Mouse (Mus musculus) Muller cell, postnatal 12 days (primary cell): Measurements from ENCODE around the gene Brinp2.
A peak's percentile ranks its signal among the peaks of the same experiment; 100 is the strongest.

Source experiments
- DNase-seq: peaks from one replicate; pipeline ENCODE4 v3.0.0-alpha.2; 2015; ENCODE audit errors: inconsistent ontology term

The Brinp2 gene

DNA sequence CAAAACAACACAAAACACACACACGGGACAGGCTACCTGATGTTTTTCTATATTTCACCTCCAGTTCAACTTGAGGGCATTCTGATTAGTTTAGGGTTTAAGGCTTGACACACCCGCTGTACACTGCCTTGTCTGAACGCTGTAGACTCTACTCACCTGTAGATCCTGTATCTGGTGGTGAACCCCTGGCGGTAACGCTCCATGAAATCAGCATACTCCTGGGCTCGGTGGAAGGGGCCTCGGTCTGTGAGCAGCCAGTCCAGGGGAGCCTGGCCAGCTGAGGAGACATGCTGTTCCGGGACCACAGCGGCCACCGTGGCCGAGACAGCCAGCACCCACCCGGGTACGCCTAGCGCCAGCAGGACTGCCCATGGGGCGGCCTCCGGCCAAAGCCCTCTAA lies 60.9 kb downstream of the Brinp2 start:
- no peak for DNase-seq

DNA sequence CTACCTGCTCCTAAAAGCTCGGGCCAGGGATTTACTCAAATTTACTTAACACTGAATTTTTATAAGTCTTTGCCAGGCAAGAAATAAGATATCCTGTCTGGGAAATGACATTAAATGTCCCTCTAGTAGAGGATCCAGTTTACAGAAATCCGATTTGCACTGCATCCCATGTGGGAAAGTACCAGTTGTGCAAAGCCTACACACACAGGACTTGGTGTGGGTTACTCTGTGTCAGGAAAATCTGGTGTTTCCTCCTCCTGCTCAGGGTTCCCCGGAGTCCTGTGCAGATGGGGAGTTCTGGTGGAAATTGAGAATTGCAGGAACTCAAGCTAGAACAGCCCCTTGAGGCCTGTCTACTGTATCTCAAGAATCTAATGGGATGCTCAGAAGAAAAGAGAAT lies 70.9 kb downstream of the Brinp2 start:
- no peak for DNase-seq

DNA sequence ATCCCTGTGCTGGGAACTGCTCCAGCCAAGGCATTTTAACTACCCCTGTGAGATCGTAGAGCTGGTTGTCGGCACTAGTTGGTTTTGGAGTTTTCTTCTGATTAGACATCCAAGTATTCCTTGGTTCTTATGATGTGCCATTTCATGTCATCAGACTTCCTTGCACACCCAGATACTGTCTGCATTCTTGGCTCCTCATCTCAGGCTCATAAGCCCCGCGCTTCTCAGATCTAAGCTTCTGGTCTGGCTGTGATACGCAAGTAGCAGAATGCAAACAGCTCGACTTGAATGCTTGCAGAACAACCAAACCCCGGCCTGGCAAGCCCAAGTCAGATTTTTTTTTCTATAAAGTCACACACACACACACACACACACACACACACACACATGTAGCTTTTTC lies 72.3 kb downstream of the Brinp2 start:
- no peak for DNase-seq

DNA sequence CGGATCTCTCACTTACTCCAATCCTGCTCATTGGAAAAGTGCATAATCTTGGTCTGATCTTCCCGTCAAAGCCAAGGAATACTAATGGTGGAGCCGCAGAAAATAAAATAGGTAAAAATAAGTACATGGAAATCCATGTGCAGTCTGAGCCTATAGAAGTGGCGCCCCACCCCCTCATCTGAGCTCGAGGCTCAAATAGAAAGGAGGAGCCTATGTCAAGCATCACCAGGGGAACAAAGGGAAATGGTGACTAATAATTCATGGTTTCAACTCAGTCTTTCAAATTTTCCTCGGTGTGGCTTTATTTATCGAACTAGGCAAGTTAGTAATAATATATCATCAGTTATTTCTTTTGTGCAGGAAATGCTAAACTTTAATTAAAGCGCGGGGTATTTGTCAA lies 84.1 kb downstream of the Brinp2 start:
- no peak for DNase-seq

DNA sequence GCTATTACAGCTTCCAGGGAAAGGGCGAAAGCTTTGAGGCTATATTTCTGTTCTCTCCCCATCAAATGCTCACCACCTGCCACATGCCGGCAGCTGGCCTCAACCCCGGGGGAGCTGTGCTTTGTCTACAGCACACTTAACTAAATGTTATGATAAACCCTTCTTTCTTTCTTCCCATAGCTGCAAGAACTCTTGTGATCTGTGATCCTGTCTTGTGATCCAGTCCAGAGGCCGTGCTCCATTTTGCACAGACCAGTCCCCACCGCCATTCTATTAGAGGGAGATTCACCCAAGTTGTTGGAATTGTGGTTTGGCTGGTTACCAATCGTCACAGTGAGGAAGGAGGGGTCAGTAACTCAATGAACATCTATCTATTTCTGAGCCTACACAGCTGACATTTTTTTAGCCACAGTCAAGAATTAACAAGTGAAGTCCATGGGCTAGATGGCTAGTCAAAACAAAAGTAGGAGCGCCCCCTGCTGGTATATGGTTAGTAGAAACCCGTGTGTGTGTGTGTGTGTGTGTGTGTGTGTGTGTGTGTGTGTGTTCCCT lies 89.0 kb downstream of the Brinp2 start:
- DNase-seq, result peak; percentile 76

DNA sequence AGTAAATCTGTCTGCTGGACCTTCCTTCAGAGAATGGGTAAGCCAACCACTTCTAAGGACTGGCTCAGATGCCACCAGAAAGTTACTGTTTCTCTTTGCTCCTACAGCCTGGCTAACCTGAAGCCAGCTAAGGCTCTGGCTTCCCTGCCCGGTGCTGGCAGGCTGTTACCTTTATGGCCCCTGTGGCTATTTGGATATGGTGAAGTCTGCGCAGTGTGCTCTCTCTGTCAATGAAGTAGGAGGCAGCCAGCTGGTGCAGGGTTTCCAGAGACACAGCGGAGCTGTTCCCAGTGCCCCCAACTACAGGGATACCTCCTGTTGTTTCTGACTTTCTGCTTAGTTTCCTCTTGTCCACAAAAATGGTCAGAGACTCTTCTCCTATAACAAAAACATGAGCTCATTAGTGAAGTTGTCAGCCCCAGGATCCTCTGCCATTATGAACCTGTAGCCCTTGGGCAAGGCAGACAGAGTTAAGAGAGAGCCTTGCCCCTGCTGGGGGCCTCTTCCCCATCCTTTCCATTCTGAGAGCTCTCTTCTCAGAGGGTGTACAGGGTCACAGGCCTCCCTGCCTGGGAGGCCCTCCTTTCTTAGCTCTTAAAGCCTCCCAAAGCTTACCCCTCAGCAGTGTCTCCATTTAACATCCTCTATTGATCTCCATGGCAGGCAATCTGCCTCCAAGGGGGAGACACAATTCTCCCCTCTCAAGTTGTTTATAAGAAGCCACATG lies 89.7 kb downstream of the Brinp2 start:
- DNase-seq, result no peak

DNA sequence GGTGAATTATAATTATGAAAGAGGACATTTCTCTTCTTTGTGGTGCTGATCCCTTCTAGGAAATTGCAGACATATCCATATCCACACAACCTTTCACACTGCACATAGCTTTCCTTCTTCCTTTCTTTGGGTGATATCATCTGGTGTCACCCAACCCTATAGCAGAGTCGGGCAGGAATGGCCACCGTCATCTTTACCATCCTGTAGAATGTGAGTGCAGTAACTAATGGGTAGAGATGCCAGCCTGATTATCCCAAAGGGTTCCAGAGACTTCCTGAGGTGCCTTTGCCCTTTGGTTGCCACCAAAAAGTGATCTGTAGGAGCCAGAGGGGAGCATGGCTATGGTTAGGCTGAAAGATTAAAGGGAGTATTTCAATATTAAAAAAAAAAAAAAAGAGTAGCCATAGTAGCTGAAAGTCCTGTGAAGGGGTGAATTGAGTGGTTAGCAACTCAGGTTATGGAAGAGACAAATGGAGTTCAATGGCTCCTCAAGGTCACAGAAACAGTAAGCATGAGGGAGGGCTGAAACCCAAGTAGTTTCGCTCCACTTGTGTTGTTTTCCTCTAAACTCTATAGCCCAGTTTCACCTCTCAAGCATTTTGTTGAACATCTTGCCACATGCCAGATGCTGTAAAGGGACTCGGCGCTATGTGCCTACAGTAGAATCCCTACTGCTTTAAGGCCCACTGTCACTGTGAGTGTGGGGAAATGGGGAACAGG lies 96.5 kb downstream of the Brinp2 start:
- DNase-seq, result no peak

DNA sequence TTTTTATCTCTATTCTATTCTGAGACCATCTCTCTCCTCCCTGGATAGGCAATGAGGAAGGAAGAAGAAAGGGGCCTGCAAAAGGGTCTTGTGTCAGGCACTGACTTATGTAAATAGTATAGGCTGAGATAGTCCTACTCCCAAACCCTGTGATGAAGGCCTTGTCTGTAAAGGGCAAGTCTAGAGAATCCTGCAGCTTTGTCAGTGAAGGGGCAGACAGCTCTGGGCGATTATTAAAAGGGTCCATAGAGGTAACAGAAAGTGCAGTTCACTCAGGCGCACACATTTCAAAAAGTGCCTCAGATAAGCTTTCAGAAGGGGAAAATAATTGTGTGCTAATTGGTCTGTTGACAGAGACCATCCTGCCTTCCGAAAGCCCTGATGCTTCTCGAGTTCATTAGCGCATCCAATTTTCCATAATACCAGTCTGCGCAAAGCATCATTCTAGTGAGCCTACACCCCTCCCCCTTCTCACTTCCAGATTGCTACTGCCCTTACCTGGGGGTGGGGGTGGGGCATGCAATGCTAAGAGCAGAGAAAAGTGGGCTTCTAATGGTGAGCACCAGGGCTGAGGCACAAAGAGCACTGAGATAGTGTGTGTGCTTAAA lies 97.3 kb downstream of the Brinp2 start:
- no peak for DNase-seq

DNA sequence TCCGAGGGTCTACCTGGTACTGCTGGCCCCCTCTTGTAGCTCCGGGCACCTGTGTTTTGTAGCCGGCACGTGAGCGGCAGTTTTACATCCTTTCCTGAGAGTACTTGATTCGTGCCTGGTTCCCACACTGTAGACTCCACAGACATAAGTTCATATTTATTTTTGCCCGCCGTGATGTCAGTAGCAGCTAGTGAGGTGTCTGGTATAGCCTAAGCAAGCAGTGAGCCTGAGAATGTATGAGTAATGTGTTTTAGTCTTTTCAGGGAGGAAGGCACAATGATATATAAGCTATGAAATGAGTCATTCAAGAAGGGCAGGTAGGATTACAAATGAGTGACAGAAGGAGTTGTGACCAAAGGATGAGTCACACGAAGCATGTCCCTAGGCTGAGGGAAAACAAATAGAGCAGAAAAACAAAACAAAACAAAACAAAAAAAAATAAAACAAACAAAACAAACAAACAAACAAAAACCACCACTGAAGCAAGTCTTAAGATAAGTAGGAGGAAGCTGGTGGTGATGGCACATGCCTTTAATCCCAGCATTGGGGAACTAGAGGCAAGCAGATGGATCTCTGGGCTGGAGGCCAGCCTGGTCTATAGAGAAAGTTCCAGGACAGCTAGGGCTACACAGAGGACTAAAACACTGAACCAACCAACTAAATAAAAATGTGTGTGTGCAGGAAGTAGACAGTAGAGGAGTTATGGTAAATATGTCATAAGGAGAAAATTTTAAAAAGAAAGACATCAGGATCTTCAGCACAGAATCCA lies 100.0 kb downstream of the Brinp2 start:
- DNase-seq, result no peak

DNA sequence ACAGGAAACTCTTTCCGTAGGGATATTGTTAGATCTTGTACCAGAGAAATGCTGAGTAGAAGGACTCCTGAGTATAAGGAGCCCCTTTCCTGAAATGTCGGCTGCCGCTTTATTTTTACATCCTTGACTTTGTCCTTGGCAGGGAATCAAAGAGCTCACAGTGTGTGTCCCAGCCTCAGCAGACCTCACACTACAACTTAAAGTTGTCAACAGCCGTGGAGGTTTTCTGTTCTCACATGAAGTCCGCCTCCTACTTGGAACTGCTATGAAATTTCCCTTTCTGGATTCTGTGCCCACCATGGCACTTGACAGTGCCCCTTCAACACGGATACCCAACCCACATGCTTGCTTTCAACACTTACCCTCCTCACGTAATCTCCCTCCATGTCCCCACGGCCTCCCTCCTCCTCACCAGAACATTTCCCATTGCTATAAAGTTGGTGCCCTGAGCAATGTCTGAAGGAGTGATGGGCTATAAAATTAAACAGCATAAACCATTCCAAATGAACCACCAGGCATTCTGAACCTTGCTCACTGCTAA lies 103.4 kb downstream of the Brinp2 start:
- DNase-seq, result no peak

DNA sequence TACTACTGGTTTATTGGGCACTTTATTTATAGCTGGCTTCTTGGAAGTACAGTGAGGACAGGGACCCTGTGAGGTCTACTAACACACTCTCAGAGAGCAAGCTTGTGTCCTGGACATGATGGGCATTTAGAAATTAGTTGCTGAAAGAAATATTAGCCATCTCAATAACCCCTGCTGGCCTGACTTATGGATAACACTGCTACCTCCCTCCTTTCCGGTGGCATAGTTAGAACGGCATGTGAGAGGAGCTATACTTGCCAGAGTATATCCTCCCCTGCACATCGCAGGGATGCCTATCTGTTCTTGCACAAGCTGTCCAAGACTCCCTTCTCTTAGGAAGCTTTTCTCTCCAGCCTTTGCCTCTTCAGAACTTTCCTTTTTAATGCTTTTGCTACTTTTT lies 107.9 kb downstream of the Brinp2 start:
- DNase-seq, result no peak

DNA sequence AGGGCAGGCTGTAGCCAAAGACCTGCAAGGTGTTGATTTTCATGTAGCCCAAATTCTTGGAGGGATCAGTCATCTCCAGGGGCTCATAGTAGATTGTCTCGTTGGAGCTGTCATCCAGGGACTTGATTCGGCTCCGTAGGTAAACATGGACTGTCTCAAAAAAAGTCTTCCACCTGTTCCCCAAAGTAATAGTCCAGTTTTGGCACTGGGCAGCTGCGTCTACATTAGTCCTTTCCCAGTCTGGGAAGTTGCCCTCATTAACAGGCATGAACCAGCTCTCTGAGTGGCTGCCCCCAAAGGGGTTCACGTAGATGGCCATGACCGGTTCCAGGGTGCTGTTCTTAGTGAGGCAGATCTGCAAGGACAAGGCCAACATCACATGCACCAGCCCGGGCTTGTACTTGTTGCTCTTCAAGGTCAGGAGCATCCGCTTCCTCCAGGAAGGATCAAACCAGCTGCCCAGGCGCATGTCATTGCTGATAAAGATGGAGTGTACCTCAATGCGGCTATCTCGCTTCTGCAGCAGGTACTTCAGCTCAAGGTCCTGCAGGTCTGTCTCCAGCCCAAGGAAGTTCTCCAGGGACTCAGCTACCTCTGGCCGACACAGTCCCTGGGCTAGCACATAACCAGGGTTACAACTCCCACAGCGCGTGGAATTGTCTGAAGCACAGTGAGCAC lies 109.5 kb downstream of the Brinp2 start:
- no peak for DNase-seq

DNA sequence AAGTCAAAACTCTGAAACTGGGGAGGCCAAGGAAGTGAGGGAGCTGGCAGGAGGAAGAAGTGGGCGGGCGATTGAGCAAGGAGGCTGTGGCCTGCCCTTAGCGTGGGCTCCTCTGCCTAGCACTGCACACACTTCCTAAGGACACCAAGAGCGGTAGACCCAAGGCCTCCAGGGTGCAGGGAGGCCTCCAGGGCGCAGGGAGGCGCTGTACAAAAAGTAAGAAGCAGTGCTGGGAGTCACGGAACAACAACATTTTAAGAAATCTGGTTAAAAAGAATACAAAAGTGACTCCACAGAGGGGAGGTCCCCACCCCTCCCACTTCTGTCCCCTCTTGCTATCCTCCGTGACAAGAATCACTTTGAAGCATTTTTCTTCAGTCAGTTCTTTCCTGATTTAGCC lies 110.6 kb downstream of the Brinp2 start:
- DNase-seq, result no peak

DNA sequence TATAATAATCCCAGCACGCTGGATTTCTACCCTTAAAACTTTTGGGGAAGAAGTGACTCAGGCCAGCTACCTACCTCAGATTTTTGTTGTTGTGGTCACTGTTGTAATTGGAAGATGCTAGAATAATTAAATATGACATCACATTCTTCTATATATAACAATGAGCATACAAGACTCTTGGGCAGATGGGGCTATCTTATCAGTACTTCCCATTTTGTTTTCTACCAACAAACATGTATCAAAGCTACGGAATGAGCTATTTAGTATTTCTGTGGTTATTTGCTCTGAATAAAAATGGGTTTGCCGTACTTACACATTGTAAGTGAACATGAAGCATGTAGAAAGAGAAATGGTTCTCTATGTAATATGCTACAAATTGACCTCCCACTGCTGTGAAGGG lies 112.1 kb downstream of the Brinp2 start:
- DNase-seq, result no peak

DNA sequence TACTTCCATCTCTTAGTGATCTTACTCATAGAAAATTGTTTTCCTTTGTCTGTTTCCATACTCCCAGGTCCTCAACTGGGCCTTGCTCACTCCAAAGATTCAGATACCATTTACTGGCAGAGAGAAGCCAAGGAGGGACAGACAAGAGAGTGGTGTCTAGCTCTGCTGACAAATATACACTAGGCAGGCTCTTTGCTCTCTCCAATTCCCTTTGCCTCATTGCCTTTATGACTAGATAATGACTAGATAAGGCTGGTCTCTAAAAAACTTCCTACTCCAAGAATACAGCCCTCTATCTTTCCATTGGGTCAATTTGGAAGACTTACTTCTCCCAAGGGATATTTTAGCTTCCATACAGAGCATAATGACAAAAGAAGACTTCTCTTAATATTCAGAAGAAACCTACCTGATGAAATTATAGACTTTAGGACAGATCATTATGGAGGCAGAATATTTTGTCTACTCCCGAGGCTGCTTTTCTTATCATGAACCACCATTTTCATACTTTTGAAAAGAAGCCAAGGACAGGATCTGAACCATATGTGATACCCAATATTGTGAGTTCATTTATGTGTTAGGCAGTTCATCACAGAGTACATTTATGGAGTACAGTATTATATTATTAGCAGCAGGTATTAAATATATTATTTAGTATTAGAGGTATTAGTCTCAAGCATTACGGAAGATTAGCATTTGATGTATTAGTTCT lies 114.1 kb downstream of the Brinp2 start:
- no peak for DNase-seq

DNA sequence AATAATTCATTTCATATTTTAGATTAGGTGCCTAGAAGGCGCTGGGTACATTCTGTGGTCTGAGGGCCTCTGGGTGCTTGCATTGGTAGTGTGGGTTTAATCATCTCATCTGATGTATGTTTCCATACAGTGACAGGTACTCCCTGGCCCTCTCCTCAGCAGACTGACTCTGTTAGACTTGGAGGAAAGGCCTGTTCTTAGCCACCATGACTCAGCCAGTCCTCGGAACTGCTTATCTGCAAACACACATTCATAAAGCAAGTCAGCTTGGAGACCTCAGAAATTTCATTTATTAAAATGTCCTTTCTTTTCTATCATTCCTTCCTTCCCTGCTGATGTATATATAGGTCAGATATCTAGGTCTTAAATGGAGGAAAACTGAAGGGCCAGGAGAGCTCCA lies 116.3 kb downstream of the Brinp2 start:
- DNase-seq, result no peak

DNA sequence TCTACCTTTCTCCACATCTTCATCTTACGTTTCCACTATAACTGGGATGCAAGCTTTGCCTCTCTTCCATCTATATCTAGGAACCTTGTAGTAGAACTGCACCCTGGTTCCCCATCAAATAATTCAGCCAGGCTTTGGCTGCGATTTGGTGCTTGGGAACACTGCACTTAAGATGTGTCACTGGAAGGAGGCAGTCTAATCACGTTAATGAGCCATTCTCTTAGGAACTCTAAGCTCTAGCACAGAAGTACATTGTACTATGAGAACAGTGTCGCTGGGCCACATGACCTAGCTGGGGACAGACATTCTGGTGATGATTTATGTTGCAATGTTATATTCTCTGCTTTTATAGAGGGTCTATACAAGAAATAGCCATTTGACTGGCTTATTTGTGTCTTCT lies 117.4 kb downstream of the Brinp2 start:
- no peak for DNase-seq

DNA sequence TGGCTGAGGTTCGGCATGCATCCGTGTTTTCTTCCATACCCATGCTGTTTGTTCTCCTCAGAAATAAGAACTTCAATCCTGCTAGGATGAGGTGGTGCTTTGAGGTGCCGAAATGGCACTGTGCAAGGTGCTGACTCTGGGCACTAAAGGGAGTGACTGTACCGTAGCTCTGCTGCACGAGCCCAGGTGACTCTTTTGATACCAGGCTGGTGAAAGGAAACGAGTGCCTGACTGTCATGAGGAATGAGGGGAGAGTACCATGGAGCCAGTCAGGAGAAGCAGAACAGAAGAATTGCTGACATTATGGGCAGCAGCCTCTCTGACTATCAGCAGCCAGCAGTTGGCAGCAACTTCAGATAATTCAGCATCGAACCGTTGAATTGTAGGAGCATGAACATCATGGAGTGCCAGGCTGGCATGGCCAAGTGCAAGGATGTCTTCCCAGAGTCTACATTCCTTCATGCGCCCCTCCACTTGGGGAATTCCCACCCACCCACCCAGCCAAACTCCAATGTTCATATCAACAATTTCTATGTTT lies 127.4 kb downstream of the Brinp2 start:
- DNase-seq, result no peak

DNA sequence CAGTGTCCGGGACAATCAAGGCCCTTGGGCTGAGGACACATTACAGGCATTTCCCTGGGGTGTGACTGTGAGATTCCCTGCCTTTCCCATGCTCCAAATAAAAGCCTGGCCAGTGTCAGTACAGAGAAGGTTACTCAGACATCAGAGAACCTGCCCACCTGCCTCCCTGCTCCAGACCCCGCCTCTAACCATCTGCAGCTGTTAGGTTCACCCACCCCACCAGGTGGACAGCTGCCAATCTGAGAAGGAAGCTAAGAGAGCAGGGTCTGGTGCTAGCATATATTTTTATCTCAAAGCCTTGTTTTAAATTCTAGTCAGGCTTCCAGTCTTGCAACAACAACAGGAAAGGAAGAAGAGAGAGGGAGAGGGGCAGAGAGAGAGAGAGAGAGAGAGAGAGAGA lies 128.9 kb downstream of the Brinp2 start:
- DNase-seq, result no peak

DNA sequence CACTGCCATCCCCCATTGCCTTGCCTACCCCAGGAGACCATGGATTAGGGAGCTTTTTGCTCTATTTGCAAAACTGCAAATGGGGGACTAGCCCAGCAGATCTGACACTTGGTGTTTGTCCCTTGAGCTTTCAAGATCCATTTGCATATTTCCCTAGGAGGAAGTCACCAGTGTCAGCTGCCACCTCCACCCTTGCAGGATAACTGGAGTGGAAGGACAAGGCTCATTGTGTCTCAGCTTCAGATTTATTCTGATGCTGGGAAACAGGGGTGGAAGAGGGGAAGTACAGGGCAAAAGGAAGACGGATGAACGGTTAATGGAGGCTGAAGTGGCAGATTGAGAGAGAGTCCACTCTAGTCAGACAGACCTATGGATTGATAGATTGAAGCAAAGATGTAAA lies 129.4 kb downstream of the Brinp2 start:
- peak; percentile 21 for DNase-seq
